Mouse (Mus musculus) neural tube, embryonic 14.5 days (tissue): Measurements from ENCODE around the gene Obsl1. TPM values are rescaled to one million over a fixed set of nuclear protein-coding genes. Genes with fewer than 3 reads are reported as not detected.

Experiments used
- ATAC-seq: fragments of 200-750 bp; cut with Nextera tagmentation; 2 replicates; pipeline ENCODE4 v1.8.0; 2017; ENCODE audit warnings: low read depth, mild to moderate bottlenecking, moderate TSS enrichment, moderate library complexity
- H3K27ac ChIP-seq: fragments of 300-500 bp; sonication (generic); 2 replicates; pipeline ENCODE4 v1.5.1; 2014; ENCODE audit warnings: low read depth, mild to moderate bottlenecking, control low read depth, low read length, moderate library complexity, mixed read lengths
- H3K27me3 ChIP-seq: fragments of 300-500 bp; sonication (generic); 2 replicates; pipeline ENCODE4 v1.6.1; 2014; ENCODE audit warnings: low read length; ENCODE audit not compliant: control insufficient read depth, insufficient read depth
- H3K36me3 ChIP-seq: fragments of 300-500 bp; sonication (generic); 2 replicates; pipeline ENCODE4 v1.6.1; 2014; ENCODE audit warnings: low read length, mixed read lengths; ENCODE audit not compliant: control insufficient read depth, insufficient read depth
- H3K4me1 ChIP-seq: fragments of 300-500 bp; sonication (generic); 2 replicates; pipeline ENCODE4 v1.6.1; 2014; ENCODE audit warnings: low read length; ENCODE audit not compliant: control insufficient read depth, insufficient read depth
- H3K4me2 ChIP-seq: fragments of 300-500 bp; sonication (generic); 2 replicates; pipeline ENCODE4 v1.6.1; 2014; ENCODE audit warnings: mild to moderate bottlenecking, low read depth, low read length, control low read depth
- H3K4me3 ChIP-seq: fragments of 300-500 bp; sonication (generic); 2 replicates; pipeline ENCODE4 v1.5.1; 2014; ENCODE audit warnings: low read depth, low read length, control low read depth, mixed read lengths
- H3K9ac ChIP-seq: fragments of 300-500 bp; sonication (generic); replicated peaks from 2 replicates; pipeline ENCODE4 v1.6.1; 2014; ENCODE audit warnings: low read depth, mild to moderate bottlenecking, control low read depth, low read length, mixed read lengths
- H3K9me3 ChIP-seq: fragments of 300-500 bp; sonication (generic); 2 replicates; pipeline ENCODE4 v1.6.1; 2016; ENCODE audit warnings: low read length; ENCODE audit not compliant: control insufficient read depth
- WGBS: fragments of 180-500 bp; shearing (Covaris S2); extraction: QIAGEN DNeasy Blood & Tissue Kit; methylation state at CpG from one replicate; pipeline ENCODE4 v1.1.7; 2014; 5-methylcytosine and 5-hydroxymethylcytosine counted together
- polyA plus RNA-seq: library from polyadenylated mRNA; unstranded; fragments of >200 nt; fragmentation: Nextera tagmentation; extraction: Ambion mirVana; gene quantifications from 2 replicates; pipeline ENCODE4 v1.2.1, GENCODE M21; 2014

Gene Obsl1
- polyA plus RNA-seq, 1 experiment from 2014 or later, result 18.7 TPM

GRCm38 (mm10) chr1:75498897-75499296, 7.4 kb downstream of the Obsl1 start:
- no peaks in the 10 kb centered on the region for H3K27me3 ChIP-seq

DNA sequence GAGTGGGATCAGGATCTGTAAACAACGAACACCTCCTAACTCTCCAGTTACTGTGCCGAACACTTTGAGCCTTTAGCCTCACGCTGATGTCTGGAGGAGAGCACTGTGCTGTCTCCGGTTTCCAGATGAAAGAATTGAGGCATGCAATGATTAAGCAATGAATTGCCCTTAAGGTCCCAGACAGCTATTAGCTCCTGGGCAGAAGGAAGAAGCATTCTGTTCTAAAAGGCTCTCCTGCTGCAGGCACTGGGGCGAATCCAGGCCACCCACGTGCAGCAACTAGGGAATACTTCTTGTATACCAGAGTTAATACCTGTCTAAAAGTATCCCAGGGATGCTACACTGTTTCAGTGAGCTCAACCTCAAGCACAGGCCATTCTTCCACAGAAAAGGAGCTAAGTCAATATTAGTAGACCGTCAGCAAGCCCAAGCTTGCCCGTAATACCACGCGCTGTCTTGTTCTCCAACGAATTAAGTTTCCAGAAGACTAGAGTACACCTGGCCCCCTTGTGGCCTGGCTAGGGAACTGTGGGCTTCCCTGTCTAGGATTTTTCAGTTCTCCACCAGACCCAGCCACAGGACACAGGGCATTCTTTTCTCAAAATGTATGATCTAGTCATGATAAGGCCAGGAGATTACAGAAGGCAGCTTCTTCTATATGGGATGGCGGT, 11.2 kb downstream of the Obsl1 start:
- Histone ChIP-seq H3K27ac (no peak overlapping the region), H3K9me3 (no peaks in the 10 kb centered on the region), H3K4me3 (no peak overlapping the region), H3K27me3 (no peaks in the 10 kb centered on the region), H3K4me2 (no peak overlapping the region), H3K9ac (no peak overlapping the region), H3K4me1 (no peaks in the 10 kb centered on the region), H3K36me3 (peaks cover 13% of the 10 kb centered on the region)
- 27% methylated on average over 12 of the region's 12 CpGs for WGBS
- ATAC-seq, result peak; percentile 35; the same call in 1 of the 2 replicates

More at GRCm38 (mm10) chr1:75498897-75499296, 7.4 kb downstream of the Obsl1 start:
- Histone ChIP-seq H3K4me1 (no peaks in the 10 kb centered on the region), H3K27ac (no peak overlapping the region), H3K9me3 (no peaks in the 10 kb centered on the region), H3K9ac (no peak overlapping the region), H3K4me2 (no peak overlapping the region), H3K4me3 (no peak overlapping the region), H3K36me3 (peaks cover 24% of the 10 kb centered on the region; the same call in 1 of the 2 replicates)
- ATAC-seq, result no peak
- 85% methylated on average over 4 of the region's 4 CpGs for WGBS

DNA sequence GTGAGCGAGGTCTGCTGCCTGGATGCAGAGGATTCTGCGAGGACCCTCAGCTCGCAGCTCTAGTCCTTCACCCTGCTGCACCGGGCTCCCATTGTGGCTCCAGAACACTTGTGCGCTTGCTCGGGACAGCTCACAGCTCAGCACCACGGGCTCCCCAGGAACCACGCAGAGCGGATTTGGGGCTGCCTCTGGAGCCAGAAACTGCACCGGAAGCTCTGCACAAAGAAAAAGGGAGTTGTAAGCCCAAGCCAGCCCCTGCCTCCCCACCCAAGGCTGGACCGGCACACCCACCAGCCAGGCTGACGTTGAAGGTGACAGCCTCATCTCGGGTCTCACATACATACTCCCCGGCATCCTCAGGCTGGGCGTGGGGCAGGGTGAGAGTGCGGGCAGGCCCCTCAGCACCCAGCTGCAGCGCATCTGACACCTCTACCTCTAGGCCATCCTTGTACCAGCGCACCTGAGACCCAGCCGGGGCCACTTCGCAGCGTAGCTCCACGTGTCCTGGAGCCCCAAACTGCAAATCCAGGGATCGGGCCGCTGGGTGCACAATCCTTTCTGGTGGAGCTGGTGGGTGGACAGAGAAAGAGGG, 13.6 kb downstream of the Obsl1 start:
- 0 out of 2 replicates have a peak, but pooled peaks cover 8% of the 10 kb centered on the region for H3K27me3 ChIP-seq
- no peak overlapping the region for H3K4me2 ChIP-seq
- no peaks in the 10 kb centered on the region for H3K9me3 ChIP-seq
- H3K27ac ChIP-seq, result no peak overlapping the region
- WGBS, result 48% methylated on average over 24 of the region's 24 CpGs
- H3K4me1 ChIP-seq, result peaks cover 4% of the 10 kb centered on the region; the same call in 1 of the 2 replicates
- H3K9ac ChIP-seq, result no peak overlapping the region
- no peak overlapping the region for H3K4me3 ChIP-seq
- no peak for ATAC-seq
- H3K36me3 ChIP-seq, result peaks cover 9% of the 10 kb centered on the region

GRCm38 (mm10) chr1:75490785-75491551, 15.3 kb downstream of the Obsl1 start:
- H3K4me3 ChIP-seq, result no peak overlapping the region
- 87% methylated on average over 34 of the region's 34 CpGs for WGBS
- peaks cover 4% of the 10 kb centered on the region; the same call in 1 of the 2 replicates for H3K4me1 ChIP-seq
- H3K27ac ChIP-seq, result no peak overlapping the region
- no peak overlapping the region for H3K9ac ChIP-seq
- H3K27me3 ChIP-seq, result peaks cover 12% of the 10 kb centered on the region; the same call in 1 of the 2 replicates
- H3K4me2 ChIP-seq, result no peak overlapping the region
- ATAC-seq, result no peak
- H3K36me3 ChIP-seq, result peaks cover 4% of the 10 kb centered on the region; the same call in 1 of the 2 replicates
- H3K9me3 ChIP-seq, result no peaks in the 10 kb centered on the region

DNA sequence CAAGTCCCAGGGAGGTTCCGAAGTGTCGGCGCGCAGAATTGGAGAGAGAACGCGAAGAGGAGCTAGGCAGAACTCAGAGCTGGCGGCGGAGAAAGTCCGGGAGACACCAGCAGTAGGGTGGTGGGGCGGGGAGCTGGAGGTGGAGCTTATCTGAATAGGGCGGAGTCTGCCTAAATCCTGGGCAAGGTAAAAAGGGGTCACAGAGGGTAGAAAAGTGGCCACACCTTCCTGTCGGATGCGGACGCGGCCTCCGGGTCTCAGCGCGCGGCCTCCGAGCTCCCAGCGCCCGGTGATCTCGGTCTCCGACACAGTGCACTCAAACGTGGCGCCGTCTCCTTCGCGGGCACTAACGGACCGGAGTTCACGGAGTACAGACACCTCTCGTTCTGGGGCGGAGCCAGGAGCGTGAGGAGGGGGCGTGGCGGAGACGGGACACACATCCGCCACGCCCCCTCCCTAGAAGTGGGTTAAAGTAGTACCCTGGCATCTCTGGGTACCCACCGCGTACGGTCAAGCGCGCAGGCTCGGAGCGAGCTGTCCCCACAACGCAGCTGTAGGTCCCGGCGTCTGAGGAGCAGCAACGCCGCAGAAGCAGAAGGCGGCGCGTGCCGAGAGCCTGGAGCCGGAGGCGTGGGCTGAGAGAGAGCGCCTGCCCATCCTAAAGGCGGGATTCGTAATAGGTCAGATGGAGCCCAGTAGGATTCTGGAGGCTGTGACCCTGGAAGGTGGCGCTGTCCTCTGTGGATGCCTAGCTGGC, 18.7 kb downstream of the Obsl1 start:
- H3K4me2 ChIP-seq, result peak overlapping the region; percentile 83
- no peak overlapping the region for H3K27ac ChIP-seq
- H3K4me3 ChIP-seq, result peak overlapping the region; percentile 41
- peaks cover 4% of the 10 kb centered on the region; the same call in 1 of the 2 replicates for H3K4me1 ChIP-seq
- H3K27me3 ChIP-seq, result peaks cover 29% of the 10 kb centered on the region
- WGBS, result under 1% methylated on average over 62 of the region's 62 CpGs
- H3K9ac ChIP-seq, result peak overlapping the region; percentile 26; the same call in 1 of the 2 replicates
- ATAC-seq, result peak; percentile 72
- H3K9me3 ChIP-seq, result no peaks in the 10 kb centered on the region
- peaks cover 19% of the 10 kb centered on the region for H3K36me3 ChIP-seq

GRCm38 (mm10) chr1:75487040-75487404, 19.2 kb downstream of the Obsl1 start:
- Histone ChIP-seq H3K27ac (no peak overlapping the region), H3K4me2 (peak overlapping the region; percentile 83), H3K9ac (no peak overlapping the region), H3K36me3 (peaks cover 21% of the 10 kb centered on the region), H3K27me3 (peaks cover 29% of the 10 kb centered on the region), H3K4me3 (peak overlapping the region; percentile 41), H3K4me1 (peaks cover 4% of the 10 kb centered on the region; the same call in 1 of the 2 replicates), H3K9me3 (no peaks in the 10 kb centered on the region)
- WGBS, result 1% methylated on average over 13 of the region's 13 CpGs
- ATAC-seq, result peak; percentile 9; the same call in 1 of the 2 replicates

- no peak overlapping the region for H3K4me2 ChIP-seq
- no peak for ATAC-seq
- no peak overlapping the region for H3K4me3 ChIP-seq
- peaks cover 29% of the 10 kb centered on the region for H3K27me3 ChIP-seq
- 6% methylated on average over 24 of the region's 24 CpGs for WGBS
- peaks cover 4% of the 10 kb centered on the region; the same call in 1 of the 2 replicates for H3K4me1 ChIP-seq
- no peak overlapping the region for H3K9ac ChIP-seq
- peaks cover 21% of the 10 kb centered on the region for H3K36me3 ChIP-seq
- no peak overlapping the region for H3K27ac ChIP-seq
- H3K9me3 ChIP-seq, result no peaks in the 10 kb centered on the region
Observed at GRCm38 (mm10) chr1:75486561-75486960, 19.7 kb downstream of the Obsl1 start.

- Histone ChIP-seq H3K4me3 (peak overlapping the region; percentile 93), H3K36me3 (peaks cover 24% of the 10 kb centered on the region), H3K27me3 (peaks cover 15% of the 10 kb centered on the region), H3K27ac (no peak overlapping the region), H3K4me2 (peak overlapping the region; percentile 73), H3K4me1 (peaks cover 25% of the 10 kb centered on the region), H3K9ac (peak overlapping the region; percentile 89; the same call in 1 of the 2 replicates), H3K9me3 (no peaks in the 10 kb centered on the region)
- ATAC-seq, result no peak
- WGBS, result 84% methylated on average over 7 of the region's 7 CpGs
Observed at GRCm38 (mm10) chr1:75480735-75481134, 25.5 kb downstream of the Obsl1 start.
